Mouse (Mus musculus): ENCODE measurements around the gene Aanat.

The Aanat gene

DNA sequence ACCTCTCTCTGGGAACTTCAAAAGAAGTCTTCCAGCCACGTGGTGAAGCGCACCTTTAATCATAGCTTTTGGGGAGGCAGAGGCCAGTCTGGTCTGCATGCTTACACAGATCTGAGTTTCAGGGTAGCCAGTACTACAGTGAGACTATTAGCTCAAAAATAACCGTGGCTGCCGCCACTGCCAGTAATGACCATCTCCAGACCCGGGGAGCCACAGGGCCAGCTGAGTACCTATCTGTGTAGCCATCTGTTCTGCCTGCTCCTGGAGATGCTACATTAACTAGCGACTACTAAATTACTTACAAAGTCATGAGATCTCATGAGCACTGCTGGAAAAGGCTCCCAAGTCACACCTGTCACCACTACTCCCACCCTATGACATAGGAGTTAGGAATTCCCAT, 11.2 kb upstream of the Aanat start:
- in situ Hi-C loops (cut with MboI, MseI) = no loop called here

DNA sequence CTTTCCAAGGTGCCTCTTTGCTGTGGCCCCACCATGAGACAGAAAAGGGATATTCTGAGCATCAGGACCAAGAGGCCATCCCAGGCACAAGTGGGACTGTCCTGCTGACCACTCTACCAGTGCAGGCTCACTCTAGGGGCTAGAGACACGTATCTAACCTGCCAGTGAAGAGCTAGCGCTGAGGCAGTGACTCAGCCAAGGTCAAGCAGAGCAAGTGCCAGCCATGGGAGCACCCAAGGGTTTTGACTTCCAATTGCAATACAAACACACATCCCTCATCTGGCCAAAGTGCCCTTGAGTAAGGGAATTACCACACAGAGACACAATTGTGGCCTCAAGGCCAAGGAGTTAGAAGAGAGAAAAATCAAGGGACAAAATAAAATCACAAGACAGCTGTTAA, 10.8 kb upstream of the Aanat start:
- in situ Hi-C loops (cut with MboI, MseI) = no loop called here

DNA sequence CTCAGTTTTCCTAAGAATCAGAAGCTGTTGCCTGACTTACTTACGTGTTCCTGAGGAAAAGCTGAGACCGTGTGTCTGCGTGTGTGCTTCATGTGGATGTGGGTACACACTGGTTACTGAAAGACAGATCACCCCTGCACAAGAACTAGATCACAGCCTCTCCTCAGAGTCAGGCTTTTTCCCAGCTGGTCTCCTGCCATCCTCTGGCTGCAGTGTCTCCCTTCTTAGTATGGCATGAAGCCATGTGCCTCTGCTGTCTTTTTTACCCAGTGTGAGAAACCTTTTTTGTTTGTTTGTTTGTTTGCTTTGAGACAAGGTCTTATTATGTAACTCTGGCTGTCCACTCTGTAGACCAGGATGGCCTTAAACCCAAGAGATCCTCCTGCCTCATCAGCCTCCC, 7.0 kb upstream of the Aanat start:
- in situ Hi-C loops (cut with MboI, MseI) = no loop called here

DNA sequence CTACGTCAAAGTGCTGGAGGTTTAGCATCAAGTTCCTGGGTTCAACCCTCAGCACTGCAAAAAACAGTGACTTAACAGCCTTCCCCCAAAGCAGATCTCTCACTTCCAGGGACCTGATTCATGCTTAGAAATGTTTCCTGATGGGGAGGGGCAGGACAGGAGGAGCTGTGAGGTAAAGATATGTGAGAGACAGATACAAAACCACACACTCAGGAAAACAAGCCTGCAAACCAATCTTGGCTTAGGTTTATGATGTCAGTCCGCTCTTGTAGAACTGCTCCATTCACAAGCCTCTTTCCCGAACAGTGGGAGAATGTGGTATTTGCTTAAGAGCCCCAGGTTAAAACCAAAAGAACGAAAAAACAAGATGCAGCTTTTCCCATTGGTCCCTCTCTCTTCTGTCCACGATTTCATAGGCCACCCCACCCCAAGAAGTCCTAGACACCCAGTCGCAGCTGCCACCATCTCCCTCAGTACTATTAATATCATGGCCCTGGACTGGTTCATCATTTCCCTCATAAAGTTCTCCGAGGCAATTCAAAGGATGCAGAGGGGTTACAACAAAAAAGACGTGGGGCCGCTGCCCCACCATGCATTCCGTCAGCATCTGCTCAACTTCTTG, 6.1 kb upstream of the Aanat start:
- in situ Hi-C loops (cut with MboI, MseI) = no loop called here

DNA sequence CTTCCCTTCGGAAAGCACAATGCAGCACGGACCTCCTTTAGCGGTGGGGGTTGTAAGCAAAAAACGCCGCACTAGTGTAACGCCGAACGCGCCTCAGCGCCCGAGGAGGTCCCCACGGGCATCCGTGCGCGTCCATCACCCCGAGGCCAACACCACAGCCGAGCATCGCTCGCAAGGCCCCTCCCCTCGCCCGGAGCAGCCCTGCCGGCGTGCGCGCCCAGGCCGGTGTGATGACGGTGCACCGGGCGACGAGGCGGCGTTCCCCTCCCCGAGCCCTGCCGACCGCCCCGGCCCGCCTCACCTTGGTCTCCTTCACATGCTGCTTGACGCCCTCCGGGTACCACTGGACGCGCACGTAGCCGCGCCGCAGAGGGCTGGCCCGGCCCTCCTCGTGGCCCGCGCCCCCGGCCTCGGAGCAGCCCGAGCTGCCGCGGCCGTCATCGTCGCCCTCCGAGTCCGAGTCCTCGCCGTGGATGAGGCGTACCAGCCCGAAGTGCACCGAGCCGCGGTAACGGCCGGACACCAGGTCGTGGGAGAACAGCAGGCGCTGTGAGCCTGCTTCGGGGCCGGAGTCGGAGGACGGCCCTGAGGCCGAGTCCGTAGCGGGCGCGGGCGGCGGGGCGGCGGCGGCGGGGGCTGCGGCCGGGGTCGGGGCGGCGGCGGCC, 5.4 kb upstream of the Aanat start:
- in situ Hi-C loops (cut with MboI, MseI) = no loop called here

DNA sequence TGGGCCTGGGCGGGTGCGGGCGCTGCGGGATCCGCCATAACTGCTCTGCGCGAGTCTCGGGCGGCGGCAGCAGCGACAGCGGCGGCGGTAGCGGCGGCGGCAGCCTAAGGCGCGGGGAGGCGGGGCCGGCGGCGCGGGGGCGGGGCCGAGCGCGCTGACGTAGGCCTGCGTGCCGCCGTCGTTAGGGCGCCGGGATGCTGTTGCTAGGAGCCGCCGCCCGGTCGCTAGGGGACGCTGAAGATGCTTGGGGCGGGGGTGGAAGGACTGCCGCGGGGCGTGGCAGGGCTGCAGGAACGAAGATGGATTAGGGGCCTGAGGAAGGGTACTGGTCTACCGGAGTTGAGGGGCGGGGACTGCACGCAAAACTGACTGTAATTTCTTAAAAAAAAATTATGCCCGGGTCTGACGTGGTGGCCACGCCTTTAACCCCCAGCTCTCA, 4.8 kb upstream of the Aanat start, which contains the start of gene Ube2o:
Gene Ube2o (minus strand): TSS at position 72 of the 439 bp plus-strand sequence.
- in situ Hi-C loops (cut with MboI, MseI) = no loop called here

DNA sequence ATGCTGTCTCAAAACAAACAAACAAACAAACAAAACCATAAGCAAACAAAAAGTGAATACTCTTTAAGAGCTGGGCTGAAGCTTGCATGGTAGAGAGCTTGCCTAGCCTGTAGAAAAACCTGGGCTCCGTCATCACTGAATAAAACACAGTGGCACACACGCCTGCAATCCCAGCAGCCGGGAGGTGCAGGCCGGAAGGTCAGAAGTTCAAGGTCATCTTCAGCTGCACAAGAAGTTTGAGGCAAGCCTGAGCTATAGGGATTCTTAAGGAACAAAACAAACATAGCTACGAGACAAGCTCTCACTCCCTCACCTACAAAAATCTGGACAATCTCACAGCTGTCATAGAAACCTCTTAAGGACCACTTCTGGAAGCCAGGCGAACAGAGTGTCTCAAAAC, 550 bp upstream of the Aanat start:
- in situ Hi-C loops (cut with MboI, MseI) = no loop called here

DNA sequence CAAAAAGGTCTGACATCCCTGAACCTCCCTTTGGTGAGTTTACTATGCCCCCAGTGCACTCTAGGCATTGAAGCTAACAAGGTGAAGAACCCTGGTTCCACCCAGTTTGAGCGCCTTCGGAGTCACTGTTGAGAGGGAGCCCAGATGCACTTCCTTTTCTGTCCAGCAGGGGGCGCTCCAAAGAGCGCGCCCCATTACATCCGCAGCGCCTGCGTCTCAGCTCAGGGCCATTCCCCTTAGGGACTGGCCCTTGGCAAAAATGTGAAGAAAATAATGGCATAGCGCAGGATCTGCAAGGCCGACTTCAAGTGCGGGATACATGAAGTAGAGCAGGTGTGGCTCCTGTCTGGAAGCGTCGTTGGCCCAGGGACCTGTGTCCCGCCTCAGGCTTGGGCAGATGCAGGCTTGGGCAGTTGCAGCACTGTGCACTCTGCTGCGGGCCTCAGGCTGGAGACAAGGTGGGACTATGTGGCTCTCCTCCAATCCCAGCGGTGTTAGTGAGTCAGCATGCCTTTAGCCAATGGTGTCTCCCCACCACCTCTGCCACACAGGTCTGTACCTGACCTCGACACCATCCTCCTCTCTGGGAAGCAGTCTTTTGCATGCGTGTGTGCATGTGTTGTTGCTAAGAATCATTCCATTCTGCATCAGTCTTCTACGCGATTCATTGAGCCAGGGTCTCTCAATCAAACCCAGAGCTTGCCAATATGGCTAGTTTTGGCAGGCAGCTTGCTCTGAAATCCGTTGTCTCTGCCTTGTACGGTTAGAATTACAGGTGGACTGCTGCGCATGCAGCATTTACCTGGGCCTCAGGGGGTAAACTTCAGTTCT, 784 bp downstream of the Aanat start:
- in situ Hi-C loops (cut with MboI, MseI) = no loop called here

DNA sequence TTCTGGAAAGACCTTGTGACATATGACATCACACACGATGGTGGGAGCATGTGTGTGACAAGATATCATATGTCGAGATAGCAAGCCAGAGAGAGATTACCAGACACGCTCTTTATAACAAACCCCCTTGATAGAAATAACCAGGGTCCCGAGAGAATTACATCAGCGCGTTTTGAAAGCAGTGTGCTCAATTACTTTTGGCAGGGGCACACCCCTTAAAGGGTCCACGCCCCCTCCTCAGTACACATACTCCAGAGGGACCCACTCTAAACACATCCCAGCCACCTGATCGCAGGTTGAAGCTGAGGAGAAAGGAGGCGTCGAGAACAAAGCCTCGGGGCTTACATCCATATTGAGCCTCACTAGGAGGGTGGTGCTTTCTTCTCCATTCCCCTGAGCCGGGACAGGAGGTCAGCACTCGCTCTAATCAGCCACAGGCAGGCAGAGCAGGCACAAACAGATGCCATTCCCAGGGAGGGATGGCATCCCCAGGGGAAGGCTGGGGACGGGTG, 2.8 kb downstream of the Aanat start:
- in situ Hi-C loops (cut with MboI, MseI) = no loop called here

DNA sequence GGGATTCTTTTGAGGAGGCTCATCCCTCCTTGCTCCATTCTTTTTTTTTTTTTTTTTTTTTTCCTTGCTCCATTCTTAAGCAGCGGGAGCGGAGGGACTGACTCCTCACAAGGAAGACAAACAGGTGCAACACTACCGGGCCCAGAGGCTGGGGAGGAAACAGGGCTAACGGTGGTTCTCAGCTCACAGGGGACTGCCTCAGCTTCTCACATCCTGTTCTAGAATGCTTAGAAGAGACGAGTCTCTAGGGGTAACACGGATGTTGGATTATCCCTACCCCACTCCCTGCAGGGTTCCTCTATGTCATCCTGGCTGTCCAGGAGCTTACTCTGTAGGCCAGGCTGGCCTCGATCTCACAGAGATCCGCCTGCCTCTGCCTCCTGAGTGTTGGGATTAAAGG, 3.3 kb downstream of the Aanat start:
- in situ Hi-C loops (cut with MboI, MseI) = no loop called here

DNA sequence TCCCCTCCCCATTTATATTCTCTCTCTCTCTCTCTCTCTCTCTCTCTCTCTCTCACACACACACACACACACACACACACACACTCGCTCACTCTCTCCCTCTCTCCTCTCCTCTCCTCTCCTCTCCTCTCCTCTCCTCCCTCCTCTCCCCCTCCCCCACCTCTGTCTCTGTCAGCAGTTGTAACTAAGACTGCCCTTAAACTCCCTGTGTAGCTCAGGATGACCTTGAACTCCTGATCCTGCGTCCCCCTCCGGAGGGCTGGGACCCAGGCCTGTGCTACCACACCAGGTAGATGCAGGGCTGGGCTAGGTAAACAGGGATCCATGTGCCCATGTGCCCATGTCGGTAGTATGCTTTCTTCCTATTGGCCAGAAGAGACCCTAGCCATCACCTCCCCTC, 5.4 kb downstream of the Aanat start:
- in situ Hi-C loops (cut with MboI, MseI) = no loop called here

DNA sequence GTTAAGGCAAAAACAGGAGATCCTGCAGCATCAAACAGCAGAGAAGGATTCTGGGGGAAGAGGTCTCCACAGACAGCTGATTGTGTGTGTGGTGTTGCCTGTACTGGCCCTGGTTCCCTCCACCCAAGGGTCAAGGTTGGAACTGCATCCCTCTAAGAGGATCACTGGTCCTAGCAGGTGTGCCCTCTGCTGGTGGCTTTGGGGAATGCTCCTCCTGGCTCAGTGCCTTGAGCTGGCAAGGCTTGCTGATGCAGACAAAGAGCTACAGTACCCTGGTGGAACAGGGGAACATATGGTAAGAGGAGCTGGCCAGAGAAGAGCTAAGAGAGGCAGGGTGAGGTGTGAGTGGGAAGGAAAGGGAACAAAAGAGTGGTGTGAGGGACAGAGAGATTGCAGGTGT, 6.2 kb downstream of the Aanat start:
- in situ Hi-C loops (cut with MboI, MseI) = no loop called here

DNA sequence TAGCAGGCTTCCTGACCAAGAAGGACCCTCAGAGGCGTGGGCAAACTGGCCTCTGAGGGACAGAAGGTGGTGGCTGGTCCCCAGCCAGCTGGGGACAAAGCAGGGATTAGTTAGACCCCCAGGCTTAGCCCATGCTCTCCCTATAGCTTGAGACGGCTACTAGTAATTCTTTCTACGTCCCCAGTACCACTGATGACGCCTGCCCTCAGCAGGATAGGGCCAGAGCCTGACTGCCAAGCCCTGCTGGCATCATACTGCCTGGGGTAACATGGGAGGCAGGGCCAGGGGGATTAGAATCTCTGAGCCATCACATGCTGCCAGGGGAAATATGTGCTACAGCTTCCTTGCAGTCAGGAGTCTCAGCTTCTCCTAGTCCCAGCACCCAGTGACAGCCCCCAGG, 7.1 kb downstream of the Aanat start:
- in situ Hi-C loops (cut with MboI, MseI) = no loop called here

DNA sequence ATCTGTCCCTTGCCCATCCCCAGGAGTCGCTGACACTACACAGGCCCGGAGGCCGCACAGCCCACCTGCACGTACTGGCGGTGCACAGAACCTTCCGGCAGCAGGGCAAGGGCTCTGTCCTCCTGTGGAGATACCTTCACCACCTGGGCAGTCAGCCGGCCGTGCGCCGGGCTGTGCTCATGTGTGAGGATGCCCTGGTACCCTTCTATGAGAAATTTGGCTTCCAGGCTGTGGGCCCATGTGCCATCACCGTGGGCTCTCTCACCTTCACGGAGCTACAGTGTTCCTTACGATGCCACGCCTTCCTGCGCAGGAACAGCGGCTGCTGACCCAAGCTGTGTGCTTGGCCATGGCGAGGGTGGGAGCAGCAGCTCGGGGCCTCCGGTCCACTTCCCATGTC, 10.5 kb downstream of the Aanat start:
- in situ Hi-C loops (cut with MboI, MseI) = no loop called here

DNA sequence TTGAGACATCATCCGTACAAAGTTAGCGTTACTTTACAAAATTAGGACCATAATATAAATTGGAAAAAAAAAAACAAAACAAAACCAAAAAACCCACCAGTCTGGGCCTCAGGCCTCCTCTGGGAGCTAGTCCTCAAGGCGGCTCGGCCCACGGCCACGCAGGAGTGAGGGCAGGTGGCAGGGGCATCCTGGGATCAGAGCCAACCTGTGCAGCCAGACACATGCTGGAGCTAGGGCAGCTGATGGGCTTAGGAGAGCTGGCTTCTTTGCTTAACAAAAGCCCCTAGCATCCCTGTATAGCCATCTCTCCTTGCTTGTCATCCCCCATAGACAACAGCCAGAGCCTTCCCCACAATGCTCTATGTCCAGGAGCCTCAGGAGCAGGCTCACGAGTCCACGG, 12.0 kb downstream of the Aanat start:
- in situ Hi-C loops (cut with MboI, MseI) = no loop called here

DNA sequence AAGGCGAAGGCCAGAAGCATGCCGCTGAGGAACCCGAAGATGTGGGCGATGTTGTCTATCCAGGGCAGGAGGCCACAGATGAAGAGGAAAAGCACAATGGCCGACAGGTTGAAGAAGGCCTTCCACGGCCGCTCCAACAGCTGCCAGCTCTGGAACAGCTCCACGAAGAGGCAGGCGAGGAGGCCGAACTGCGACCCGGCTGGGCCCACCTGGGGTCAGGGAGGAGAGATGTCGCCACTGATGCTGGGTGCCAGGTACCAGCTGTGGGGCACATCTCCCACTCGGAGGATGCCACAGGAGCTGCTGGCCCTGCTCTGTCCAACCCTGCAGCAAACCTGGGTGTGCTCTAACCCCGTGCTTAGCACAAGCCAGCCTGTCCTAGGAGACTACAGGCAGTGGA, 13.0 kb downstream of the Aanat start:
- in situ Hi-C loops (cut with MboI, MseI) = no loop called here

DNA sequence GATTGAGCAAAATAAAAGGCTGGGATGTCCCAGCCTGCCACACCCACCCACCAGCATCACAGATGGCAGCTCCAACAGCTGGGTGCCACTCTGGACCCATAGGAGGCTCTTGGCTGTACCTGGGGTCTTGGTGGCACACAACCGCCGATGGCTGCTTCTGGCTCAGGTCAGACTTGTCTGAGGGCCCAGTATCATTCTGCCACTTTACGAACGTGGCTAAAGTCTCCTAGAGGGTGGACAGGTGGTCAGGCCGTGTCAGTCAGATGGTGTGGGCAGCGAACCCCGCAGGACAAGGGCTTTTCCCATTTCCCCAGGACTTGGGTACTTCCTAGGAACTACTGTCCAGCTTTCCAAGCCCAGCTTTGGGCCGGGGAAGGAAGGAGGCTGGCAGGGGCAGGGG, 14.9 kb downstream of the Aanat start:
- in situ Hi-C loops (cut with MboI, MseI) = no loop called here

DNA sequence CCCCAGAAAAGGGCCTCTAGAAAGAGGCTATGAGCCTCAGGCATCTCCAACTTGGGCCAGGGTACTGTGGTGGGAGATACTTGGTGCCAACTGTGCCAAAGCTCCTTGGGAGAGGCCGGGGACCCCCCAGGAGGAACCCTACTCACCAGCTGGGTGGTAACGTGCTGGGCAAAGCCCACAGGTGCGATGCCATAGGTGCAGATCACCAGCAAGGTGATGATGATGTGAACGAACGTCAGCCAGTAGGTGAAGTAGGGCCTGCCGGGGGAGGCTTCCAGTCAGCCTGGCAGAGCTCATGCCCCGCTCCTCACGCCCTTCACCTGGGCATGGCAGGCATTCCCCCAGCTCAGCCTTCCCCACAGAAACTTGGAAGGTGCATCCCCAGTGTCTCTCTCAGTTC, 15.8 kb downstream of the Aanat start:
- in situ Hi-C loops (cut with MboI, MseI) = no loop called here

DNA sequence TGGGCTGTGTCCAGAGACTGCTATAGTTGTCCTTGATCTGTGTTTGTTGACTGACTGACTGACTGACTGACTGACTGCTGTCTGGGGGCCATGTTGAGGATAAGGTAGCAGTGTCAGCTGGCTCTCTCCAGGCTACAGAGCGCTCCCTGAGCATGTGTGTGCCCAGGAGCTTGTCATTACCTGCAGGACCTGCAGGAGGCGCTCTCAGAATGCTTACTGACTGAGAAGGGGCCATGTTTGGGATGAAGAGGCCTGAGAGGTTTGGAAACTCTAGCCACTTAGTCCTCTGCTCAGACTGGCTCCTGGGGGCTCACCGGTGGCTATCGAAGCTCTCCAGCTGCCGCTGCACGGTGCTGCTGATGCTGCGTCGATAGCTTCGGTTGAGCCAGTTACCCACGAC, 17.1 kb downstream of the Aanat start:
- in situ Hi-C loops (cut with MboI, MseI) = no loop called here

DNA sequence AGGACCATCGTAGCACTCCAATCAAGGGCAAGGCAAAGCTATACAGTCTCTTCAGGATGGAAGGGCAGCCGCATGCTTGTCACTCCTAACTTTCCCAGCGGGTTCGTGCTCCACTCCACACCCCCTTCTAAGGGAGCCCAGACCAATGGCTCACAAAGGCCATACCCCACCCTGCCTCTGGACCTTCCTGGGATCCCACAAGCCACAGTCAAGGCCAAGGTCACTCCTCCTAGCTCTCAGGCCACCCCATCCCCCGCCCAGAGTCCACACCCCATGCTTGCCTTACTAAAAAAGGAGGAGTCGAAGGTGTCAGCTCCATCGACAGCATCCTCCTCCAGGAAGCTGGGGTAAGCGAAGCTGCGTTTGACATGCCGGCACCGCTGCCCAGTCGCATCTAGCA, 17.9 kb downstream of the Aanat start:
- in situ Hi-C loops (cut with MboI, MseI) = no loop called here

DNA sequence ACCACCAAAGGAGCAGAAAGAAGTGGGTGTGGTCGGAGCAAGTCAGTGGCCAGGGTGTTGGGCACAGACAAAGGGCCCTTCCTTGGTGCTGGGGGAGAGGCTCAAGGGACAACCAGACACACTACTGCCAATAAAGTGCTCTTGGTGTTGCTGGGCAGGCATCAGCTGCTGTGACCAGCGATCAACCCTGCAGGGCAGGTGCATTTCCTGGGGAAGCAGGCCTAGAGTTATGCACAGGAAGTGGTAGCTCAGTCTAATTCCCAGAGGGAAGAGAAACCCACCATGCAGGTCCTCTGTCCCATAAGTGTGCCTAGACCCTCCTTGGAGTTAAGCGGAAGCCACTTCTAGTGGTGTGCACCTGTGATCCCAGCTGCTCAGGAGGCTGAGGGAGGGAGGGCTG, 21.5 kb downstream of the Aanat start:
- in situ Hi-C loops (cut with MboI, MseI) = no loop called here

DNA sequence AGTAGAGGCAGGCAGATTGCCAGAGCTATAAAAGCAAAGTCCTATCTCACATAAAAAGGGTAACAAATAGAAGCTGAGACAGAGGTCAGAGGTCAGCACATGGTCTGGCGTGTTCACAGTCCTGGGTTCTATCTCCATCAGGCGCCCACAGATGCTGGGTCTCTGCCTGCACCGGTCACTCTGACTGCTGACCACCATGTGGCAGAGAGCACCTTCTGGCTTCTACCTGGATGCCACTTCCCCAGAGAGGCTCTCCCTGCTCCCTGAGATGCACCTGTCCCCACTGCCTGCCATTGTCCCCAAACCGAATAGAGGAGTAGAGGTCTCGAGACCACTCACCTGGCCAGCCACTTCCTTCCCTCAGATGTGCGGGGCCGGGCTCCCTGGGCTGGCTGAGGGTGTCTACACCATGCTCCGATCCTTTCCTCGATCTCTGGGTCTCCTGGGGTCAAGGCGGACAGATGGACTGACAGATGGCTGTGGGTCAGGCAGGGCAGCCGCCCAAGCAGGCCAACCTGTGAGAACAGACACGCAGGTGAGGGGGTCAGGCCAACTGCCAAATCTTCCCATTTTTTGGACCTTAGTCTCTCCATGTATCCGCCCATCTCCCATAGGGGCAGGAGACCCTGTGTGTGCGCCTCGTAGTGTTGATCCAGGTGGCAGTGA, 23.9 kb downstream of the Aanat start:
- in situ Hi-C loops (cut with MboI, MseI) = no loop called here

Data from regulatory T cell (primary cell).